Comparison of ENCODE assay signal across 25 mouse cellular contexts in genomic region chr8:103244169-103244568, GRCm38 (mm10).
DNase-seq lines count a peak whose midpoint lies in the region; ATAC-seq and TF ChIP-seq lines count a peak whose summit lies in the region.
"Had no signal": no experiment of that assay in that cellular context is flagged by ENCODE, and none has a peak within 500 bp of the region (broad histone marks: within the 10 kb centered on the region; RNA-seq: fewer than 3 reads in every experiment).

No protein-coding gene starts in this region.

- H3K27me3 ChIP-seq in forebrain, postnatal 0 days (ENCODE audit: insufficient read depth, low read length): no peaks in the 10 kb centered on the region
- H3K27me3 ChIP-seq in forebrain, embryonic 16.5 days (replicated peaks; ENCODE audit: control insufficient read depth, insufficient read depth, low read length): no peaks in the 10 kb centered on the region
- no peaks in the 10 kb centered on the region for H3K27me3 ChIP-seq in limb, embryonic 11.5 days (ENCODE audit: control insufficient read depth, insufficient read depth, low read length)
- no peaks in the 10 kb centered on the region for H3K27me3 ChIP-seq in limb, embryonic 10.5 days (ENCODE audit: low read depth, poor library complexity, severe bottlenecking)
- H3K27me3 ChIP-seq: embryonic facial prominence, embryonic 13.5 days; forebrain, embryonic 13.5 days; heart, embryonic 13.5 days; hindbrain, embryonic 12.5 days; kidney, embryonic 15.5 days; liver, embryonic 13.5 days had no signal

- H3K4me3 ChIP-seq in forebrain, postnatal 0 days (ENCODE audit: low read depth, low read length): no peak overlapping the region
- no peak overlapping the region for H3K4me3 ChIP-seq in forebrain, embryonic 16.5 days (replicated peaks; ENCODE audit: low read length)
- no peak overlapping the region for H3K4me3 ChIP-seq in limb, embryonic 11.5 days (ENCODE audit: low read depth, low read length)
- no peak overlapping the region for H3K4me3 ChIP-seq in limb, embryonic 10.5 days
- H3K4me3 ChIP-seq: embryonic facial prominence, embryonic 13.5 days; erythroblast, embryonic 14.5 days; forebrain, embryonic 13.5 days; heart, embryonic 13.5 days; hindbrain, embryonic 12.5 days; kidney, embryonic 15.5 days; liver, embryonic 13.5 days had no signal

- WGBS in forebrain, postnatal 0 days: 60% methylated on average over 2 of the region's 2 CpGs
- 68% methylated on average over 2 of the region's 2 CpGs for WGBS in forebrain, embryonic 16.5 days
- 80% methylated on average over 2 of the region's 2 CpGs for WGBS in limb, embryonic 11.5 days
- WGBS in limb, embryonic 10.5 days: 77% methylated on average over 2 of the region's 2 CpGs

- H3K27ac ChIP-seq in forebrain, postnatal 0 days (ENCODE audit: low read depth, low read length): no peak overlapping the region
- no peak overlapping the region for H3K27ac ChIP-seq in forebrain, embryonic 16.5 days (ENCODE audit: low read length)
- no peak overlapping the region for H3K27ac ChIP-seq in limb, embryonic 11.5 days (replicated peaks; ENCODE audit: low read depth, low read length)
- no peak overlapping the region for H3K27ac ChIP-seq in limb, embryonic 10.5 days
- H3K27ac ChIP-seq: embryonic facial prominence, embryonic 13.5 days; forebrain, embryonic 13.5 days; heart, embryonic 13.5 days; hindbrain, embryonic 12.5 days; kidney, embryonic 15.5 days; liver, embryonic 13.5 days; macrophage had no signal

- TF ChIP-seq CTCF in forebrain, postnatal 0 days (IDR thresholded peaks at IDR 0.05; ENCODE audit: low read depth): no peak
- no peak for TF ChIP-seq CTCF in brain, embryonic 14.5 days (IDR thresholded peaks at IDR 0.05; ENCODE audit: borderline replicate concordance, extremely low read depth, insufficient read depth, insufficient read length)

- no peaks in the 10 kb centered on the region for H3K4me1 ChIP-seq in forebrain, postnatal 0 days (ENCODE audit: insufficient read depth)
- H3K4me1 ChIP-seq in forebrain, embryonic 16.5 days (replicated peaks; ENCODE audit: control insufficient read depth, insufficient read depth, low read length): 0 out of 2 replicates have a peak, but pooled peaks cover 2% of the 10 kb centered on the region
- no peaks in the 10 kb centered on the region for H3K4me1 ChIP-seq in limb, embryonic 11.5 days (ENCODE audit: control insufficient read depth, insufficient read depth, low read length)
- peaks cover 10% of the 10 kb centered on the region for H3K4me1 ChIP-seq in limb, embryonic 10.5 days
- H3K4me1 ChIP-seq: kidney, embryonic 15.5 days; liver, embryonic 13.5 days had no signal

- no peak overlapping the region for H3K4me2 ChIP-seq in forebrain, postnatal 0 days (ENCODE audit: low read depth)
- no peak overlapping the region for H3K4me2 ChIP-seq in forebrain, embryonic 16.5 days (ENCODE audit: low read length)
- H3K4me2 ChIP-seq in limb, embryonic 11.5 days (ENCODE audit: low read depth, severe bottlenecking): no peak overlapping the region
- H3K4me2 ChIP-seq: embryonic facial prominence, embryonic 13.5 days; forebrain, embryonic 13.5 days; heart, embryonic 13.5 days; hindbrain, embryonic 12.5 days; kidney, embryonic 15.5 days; liver, embryonic 13.5 days; lung, embryonic 14.5 days had no signal

- H3K36me3 ChIP-seq in forebrain, postnatal 0 days (ENCODE audit: insufficient read depth): no peaks in the 10 kb centered on the region
- H3K36me3 ChIP-seq in forebrain, embryonic 16.5 days (ENCODE audit: control insufficient read depth, insufficient read depth): no peaks in the 10 kb centered on the region
- H3K36me3 ChIP-seq in limb, embryonic 11.5 days (ENCODE audit: control insufficient read depth, insufficient read depth, low read length): no peaks in the 10 kb centered on the region
- no peaks in the 10 kb centered on the region for H3K36me3 ChIP-seq in limb, embryonic 10.5 days
- H3K36me3 ChIP-seq: embryonic facial prominence, embryonic 13.5 days; heart, embryonic 13.5 days; hindbrain, embryonic 12.5 days; kidney, embryonic 15.5 days; liver, embryonic 13.5 days had no signal

- TF ChIP-seq POLR2A in brain, embryonic 14.5 days (IDR thresholded peaks at IDR 0.05; ENCODE audit: borderline replicate concordance, extremely low read depth, insufficient read depth, insufficient read length, poor library complexity, severe bottlenecking): no peak

- no peak overlapping the region for H3K9ac ChIP-seq in forebrain, postnatal 0 days
- H3K9ac ChIP-seq in forebrain, embryonic 16.5 days (replicated peaks; ENCODE audit: low read depth, low read length): no peak overlapping the region
- no peak overlapping the region for H3K9ac ChIP-seq in limb, embryonic 11.5 days (ENCODE audit: low read length)
- H3K9ac ChIP-seq: embryonic facial prominence, embryonic 13.5 days; forebrain, embryonic 13.5 days; heart, embryonic 13.5 days; hindbrain, embryonic 12.5 days; kidney, embryonic 15.5 days; liver, embryonic 13.5 days; lung, embryonic 14.5 days had no signal

- H3K9me3 ChIP-seq in forebrain, postnatal 0 days (ENCODE audit: low read length): no peaks in the 10 kb centered on the region
- H3K9me3 ChIP-seq in forebrain, embryonic 16.5 days (ENCODE audit: control insufficient read depth, low read length): no peaks in the 10 kb centered on the region
- H3K9me3 ChIP-seq in limb, embryonic 11.5 days (ENCODE audit: control insufficient read depth, low read length): no peaks in the 10 kb centered on the region
- H3K9me3 ChIP-seq in limb, embryonic 10.5 days (replicated peaks): no peaks in the 10 kb centered on the region
- H3K9me3 ChIP-seq: embryonic facial prominence, embryonic 13.5 days; forebrain, embryonic 13.5 days; heart, embryonic 13.5 days; kidney, embryonic 15.5 days; liver, embryonic 13.5 days had no signal

- ATAC-seq in forebrain, postnatal 0 days: peak; percentile 78
- ATAC-seq in forebrain, embryonic 16.5 days: no peak
- ATAC-seq in limb, embryonic 11.5 days (ENCODE audit: insufficient number of reproducible peaks, low FRiP score, low TSS enrichment, low read depth): no peak
- ATAC-seq: activated CD4-positive, CD25-positive, alpha-beta regulatory T cell, adult 4 months; forebrain, embryonic 13.5 days had no signal

- DNase-seq in forebrain, postnatal 0 days: peak; percentile 30
- DNase-seq in limb, embryonic 11.5 days (ENCODE audit: low spot score): peak; percentile 7
- no peak for DNase-seq in limb, embryonic 10.5 days (ENCODE audit: low spot score)
- DNase-seq in NIH3T3 (ENCODE audit: low read depth): peak; percentile 34
- peak; percentile 28 for DNase-seq in brain, embryonic 14.5 days (ENCODE audit: low read depth)
- no peak for DNase-seq in testis, postnatal 10 days (ENCODE audit: low spot score)
- DNase-seq: cerebellum, adult 18-20 months; cerebellum, postnatal 25 days; embryo, embryonic 11 days; heart, adult 18-20 months; heart, postnatal 14 days; kidney, adult 11 months; kidney, postnatal 36 days; layer of hippocampus, postnatal 36 days; liver, embryonic 13.5 days; lung, embryonic 14.5 days had no signal

Comparison
In these comparisons a context has a peak if more than half of its experiments do, and no peak if none do; other contexts are left out.
1. DNase-seq: peak in forebrain, postnatal 0 days (single experiment), limb, embryonic 11.5 days (single experiment), NIH3T3 (single experiment) and brain, embryonic 14.5 days (single experiment); none in limb, embryonic 10.5 days (single experiment) and testis, postnatal 10 days (single experiment).